Mouse (Mus musculus) lung, adult 18-20 months (tissue): ENCODE data around the gene Ston2.

Source experiments
- DNase-seq, 2 experiments: peaks; one replicate each; pipeline ENCODE4 v3.0.0; 2022; ENCODE audit warnings: mixed read lengths in 2 of 2

The Ston2 gene

GRCm38 (mm10) chr12:91787959-91788437, at the start of gene Ston2:
TSS of gene Ston2 (minus strand) at chr12:91788387.
- no peak for DNase-seq

DNA sequence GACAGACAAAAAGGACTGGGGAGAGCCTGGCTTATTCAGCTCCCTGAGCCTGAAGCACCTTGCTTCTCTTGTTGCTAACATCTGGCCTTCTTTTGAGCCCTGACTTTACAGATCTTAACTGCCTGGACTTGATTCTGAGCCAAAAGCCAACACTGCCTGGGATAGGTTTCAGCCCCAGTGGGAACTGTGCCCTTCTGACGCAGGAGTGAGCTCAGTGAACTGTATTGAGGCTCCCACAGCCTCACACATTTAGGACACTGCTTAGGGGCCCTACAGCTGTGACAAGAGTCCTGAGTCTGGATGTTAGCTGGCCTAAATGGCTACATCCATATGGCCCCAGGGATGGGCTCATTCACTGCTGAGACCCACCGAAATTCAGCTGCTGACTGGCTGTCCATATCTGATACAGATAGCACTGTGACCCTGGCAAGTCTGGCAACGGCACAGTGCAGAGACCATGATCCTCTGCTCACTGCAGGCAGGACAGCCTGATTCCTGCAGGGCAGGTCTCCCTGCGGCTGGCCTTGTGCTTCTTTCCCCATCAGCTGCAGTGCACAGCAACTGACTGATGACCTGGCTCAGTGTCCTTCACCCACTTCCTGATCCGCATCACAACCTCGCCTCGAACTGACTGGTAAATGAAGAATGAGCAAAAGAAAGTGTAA, 49.3 kb upstream of the Ston2 start:
- no peak for DNase-seq

DNA sequence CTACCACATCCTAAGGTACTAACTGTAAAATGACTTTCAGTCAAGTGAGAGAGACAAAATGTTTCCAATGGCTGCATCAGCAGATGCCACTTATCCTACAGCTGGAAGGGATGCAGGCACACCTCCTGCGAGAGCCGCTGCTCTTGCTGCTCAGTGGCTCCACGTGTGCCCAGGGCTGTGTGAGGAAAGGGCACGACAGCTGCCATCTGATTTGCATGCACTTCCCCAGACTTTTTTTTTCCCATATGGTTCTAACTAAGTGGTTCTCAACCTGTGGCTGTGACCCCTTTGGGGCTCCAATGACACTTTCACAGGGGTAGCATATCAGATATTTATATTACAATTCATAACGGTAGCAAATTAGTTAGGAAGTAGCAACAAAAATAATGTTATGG, 45.7 kb upstream of the Ston2 start:
- DNase-seq, result no peak

GRCm38 (mm10) chr12:91833237-91833938, 45.2 kb upstream of the Ston2 start:
- DNase-seq, result no peak

DNA sequence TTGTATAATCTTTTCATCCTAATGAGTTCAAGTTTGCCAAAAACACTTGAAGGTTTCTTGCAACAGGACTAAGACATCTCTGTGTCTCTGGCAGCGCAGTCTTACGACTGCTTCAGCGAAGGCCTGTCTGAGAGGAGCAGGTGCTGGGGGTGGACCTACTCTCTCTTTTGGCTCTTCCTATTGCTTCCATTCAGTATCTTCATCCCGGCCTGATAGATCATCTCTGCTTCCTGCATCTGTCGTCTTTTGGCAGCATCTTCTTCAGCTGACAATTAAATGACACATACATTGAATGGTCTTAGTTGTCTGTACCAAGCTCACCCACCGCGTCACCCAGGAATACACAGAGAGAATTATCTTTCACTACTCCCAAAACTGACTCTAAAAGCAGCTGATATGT, 43.2 kb upstream of the Ston2 start:
- DNase-seq, result no peak

GRCm38 (mm10) chr12:91820461-91820860, 32.3 kb upstream of the Ston2 start:
- no peak for DNase-seq

DNA sequence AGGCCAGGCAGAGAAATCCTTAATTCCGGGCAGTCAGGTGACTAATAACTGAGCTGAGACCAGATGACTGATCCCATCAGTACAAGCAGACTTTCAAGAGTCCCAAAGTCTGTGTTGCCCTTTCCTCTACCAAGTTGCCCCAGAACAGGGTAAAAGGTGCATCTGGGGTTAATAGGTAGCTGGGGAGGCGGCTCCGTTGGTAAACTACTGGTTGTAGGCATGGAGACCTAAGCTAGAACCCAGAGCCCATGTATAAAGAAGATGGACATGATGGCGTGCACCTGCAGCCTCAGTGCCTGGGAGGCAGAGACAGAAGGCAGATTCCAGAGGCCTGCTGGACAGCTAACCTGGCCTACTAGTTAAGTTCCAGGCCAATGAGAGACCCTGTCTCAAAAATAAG, 30.5 kb upstream of the Ston2 start:
- no peak for DNase-seq

DNA sequence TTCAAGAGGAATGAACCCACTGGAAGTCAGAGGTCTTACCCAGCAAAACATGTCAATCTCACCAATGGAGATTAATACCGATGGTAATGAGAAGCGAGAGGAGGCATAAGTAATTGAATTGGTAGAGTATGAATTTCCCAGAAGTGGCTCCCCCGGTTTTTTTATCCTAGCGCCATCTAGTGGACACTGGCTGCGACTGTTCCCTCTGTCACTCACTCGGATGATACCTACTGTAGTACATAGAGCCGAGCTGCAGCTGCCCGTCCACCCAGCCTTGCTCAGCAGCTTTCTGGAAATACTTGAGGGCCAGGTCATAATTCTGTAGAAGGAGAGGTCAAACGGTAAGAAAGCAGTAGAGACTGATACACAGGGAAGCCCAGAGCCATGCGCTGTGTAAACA, 27.8 kb upstream of the Ston2 start:
- peak; percentile 36 to 51 for DNase-seq

DNA sequence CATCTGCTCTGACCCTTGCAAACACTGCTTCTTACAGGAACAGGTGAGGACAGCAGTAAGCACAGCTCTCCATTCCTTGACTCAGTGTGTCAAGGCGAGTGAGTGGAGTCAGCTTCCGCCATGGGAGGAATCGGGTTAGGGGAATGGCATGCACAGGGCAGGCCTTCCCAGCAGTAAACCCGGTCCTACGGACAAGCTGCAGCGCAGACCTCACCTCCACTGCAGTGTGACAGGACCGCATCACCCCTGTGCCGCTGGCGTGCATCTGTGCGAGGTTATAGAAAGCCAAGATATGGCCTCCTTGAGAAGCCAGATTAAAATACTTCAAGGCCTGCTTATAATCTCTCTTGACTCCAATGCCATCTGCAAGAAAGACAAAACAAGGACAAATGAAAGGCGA, 27.4 kb upstream of the Ston2 start:
- no peak for DNase-seq

GRCm38 (mm10) chr12:91808911-91809310, 20.7 kb upstream of the Ston2 start:
- no peak for DNase-seq

DNA sequence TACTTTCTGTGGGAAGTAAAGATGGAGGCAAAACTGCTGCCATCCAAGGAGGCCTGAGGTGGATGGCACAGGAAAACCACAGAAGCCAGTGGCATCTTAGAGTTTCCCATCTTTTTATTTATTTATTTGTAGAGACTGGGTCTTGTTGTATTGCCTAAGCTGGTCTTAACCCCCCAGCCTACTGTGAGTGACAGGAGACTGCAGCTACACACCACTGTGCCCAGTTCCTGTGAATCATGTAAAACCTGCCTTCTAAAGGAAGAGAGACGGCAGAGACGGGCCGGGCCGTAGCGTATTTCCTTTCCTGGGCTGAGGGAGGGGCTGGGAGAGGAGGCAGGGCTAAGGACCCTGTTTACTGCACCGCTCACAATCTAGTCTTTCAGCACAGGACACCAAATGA, 19.6 kb upstream of the Ston2 start:
- no peak for DNase-seq

DNA sequence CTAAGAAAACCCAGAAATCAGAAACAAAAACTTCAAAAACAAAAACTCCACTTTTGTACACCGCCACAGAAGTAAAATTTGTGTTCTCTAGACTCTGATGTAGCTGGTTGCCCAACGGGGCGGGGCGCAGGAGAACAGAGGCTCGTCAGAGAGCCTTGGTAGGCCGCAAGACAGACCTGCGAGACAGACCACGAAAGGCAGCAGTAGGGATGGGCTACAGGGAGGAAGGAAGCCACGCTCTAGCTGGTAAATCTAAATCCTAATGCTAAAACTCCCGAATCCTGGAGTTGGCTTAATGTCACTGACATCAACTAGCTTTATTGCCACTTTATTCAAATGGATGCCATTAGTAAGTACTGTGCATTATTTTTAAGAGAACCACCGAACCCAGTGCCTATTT, 18.9 kb upstream of the Ston2 start:
- no peak for DNase-seq

- no peak for DNase-seq
These were observed 16.1 kb upstream of the Ston2 start for GRCm38 (mm10) chr12:91804262-91804661.

DNA sequence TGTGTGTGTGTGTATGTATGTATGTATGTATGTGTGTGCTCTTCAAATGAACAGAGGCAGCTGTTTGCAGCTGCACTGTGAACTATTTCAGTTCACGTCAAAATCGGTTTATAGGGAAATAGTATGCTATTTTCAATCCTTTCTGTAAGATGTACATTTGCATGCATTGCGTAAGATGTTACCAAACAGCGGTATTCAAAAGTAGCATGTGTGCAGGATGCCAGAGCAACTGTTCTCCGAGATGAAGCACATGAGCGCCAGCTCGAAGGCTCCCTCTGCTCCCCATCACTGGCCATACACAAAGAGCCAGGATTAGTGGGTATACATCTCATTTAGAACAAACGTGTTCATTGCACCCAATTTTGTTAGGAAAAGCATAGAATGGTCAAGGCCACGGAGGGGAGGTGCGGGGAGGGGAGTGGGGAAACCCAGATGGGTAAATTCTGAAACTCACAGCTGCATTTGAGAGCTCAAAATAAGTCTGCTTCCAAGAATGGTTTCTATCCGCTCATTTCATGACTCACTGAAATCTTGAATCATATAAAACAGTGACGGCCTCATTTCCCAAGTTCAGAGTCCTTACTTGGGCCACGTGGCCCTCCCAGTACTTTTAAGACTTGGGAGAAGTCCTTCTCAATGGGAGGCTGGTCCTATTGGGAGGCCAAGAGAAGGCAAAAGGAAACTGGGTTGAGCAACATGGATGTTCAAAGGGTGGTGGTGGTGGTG, 15.2 kb upstream of the Ston2 start:
- no peak for DNase-seq

DNA sequence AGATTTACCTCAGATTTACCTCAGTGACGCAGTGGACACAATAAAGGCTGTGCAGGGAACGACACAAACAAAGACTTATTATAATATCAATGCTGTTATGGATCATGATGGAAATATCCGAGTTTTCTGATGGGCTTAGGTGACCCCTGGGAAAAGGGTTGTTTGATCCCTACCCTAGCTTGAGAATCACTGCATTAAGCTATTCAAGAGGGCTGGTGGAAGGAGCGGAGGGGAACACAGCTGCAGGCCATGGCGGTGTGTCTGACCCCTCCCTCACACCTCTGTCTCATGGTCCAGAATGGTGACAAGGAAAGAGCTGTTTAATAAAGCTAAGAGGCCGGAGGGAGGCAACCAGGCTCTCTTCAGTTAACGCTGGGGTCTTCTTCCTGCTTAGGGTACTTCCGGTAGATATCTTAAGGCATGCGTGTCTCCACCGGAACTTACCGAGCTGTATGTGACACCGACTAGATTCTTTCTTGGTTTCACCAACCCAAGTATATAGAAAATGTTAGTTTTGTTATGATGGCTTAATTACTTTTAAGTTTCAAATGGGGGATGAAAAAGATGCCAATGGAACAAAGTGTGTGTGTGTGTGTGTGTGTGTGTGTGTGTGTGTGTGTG, 14.5 kb upstream of the Ston2 start:
- DNase-seq, result no peak

GRCm38 (mm10) chr12:91800861-91801385, 12.7 kb upstream of the Ston2 start:
- no peak for DNase-seq

GRCm38 (mm10) chr12:91799821-91800335, 11.7 kb upstream of the Ston2 start:
- DNase-seq, result no peak

GRCm38 (mm10) chr12:91799379-91799773, 11.2 kb upstream of the Ston2 start:
- no peak for DNase-seq

DNA sequence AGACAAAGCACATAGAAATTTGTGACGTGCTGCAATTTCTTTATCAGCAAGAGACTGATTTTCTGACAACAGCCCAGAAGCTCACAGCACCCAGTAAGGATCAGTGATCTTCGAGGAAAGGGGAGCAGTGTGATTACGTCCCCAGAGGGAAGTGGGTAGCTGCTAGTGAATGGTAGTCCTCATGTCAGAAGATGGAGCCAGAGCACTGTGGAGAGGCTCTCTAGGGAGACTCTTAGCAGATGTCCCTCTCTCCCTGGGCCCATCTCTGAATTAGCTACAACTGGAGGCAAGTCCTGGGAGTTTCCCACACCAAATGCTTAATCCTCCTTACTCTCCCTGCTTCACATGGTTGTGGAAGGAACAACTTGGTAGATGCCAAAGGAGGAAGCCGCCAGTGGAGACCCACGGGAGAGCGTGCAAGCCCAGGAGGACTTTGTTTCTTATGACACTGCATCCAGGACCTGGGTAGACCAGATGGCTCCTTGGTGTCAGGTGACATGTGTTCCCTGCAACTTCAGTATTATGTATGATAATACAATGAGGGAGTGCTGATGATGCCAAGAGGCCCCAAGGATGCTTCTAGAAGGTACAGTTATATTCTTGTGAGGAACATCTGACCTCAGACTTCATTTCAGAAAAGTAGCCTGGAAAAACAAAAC, 10.7 kb upstream of the Ston2 start:
- DNase-seq, result no peak

GRCm38 (mm10) chr12:91796774-91797173, 8.6 kb upstream of the Ston2 start:
- peak; percentile 44 to 54 for DNase-seq

DNA sequence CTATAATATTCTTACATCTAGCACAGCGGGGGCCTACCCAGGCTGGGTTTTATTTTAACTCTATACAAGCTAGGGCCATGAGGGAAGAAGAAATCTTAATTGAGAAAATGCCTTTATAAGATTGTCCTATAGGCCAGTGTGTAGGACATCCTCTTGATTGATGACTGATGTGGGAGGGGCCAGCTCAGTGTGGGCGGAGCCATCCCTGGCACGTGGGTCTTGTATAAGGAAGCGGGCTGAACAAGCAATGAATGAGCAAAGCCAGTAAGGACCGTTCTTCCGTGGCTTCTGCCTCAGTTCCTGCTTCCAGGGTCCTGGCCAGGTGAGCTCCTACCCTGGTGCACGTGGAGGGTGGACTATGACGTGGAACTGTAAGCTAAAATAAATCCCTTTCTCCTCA, 5.1 kb upstream of the Ston2 start:
- no peak for DNase-seq

DNA sequence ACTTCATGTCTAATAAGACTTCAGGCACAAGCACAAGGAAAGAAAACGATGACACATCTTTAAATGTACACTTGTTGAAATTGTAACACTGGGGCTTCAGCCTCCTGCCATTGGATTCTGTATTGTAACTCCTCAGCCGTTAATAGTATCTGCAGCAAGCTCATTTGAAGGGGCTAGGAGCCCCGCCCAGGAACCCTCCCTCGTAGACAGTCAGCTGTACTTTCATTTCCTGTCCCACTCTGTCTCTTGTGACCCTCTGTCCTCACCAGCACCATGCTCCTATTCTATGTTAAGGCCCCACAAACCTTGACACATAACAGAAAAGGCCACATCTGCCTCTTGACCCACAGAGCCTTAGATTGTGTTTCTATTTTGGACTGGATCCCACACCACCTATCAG, 3.6 kb upstream of the Ston2 start:
- no peak for DNase-seq
